Mouse (Mus musculus) olfactory bulb, adult 2 months (tissue): ENCODE measurements around the gene Wasf3.

ENCODE experiments used
- CTCF ChIP-seq: fragments of 200-500 bp; IDR thresholded peaks from 2 replicates; pipeline ENCODE4 v1.5.1; 2012; ENCODE audit warnings: low read depth, mild to moderate bottlenecking, low read length, moderate library complexity; ENCODE audit not compliant: insufficient read depth
- POLR2A ChIP-seq: fragments of 200-500 bp; IDR thresholded peaks from 2 replicates; pipeline ENCODE4 v1.6.1; 2012; ENCODE audit warnings: mild to moderate bottlenecking, low read depth, low read length, moderate library complexity; ENCODE audit not compliant: insufficient read depth

DNA sequence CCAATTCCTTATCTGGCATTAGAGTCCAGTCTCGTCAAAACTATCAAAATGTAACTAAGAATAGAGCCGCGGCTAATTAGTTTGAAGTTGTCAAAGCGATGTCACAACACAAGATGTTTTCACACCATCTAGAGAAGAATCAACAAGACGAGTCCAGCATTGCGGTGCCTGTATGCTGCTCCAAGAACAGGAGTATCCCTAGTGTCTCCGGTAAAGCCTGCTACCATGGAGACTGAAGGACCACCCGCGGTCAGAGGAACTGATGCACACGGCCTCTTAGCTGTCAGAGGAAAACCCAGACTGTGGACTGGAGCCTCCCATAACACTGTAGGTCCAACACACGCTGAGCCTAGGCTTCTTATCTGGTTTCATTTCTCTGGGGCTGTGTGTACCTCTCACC is 11.5 kb upstream of the Wasf3 start:
- TF ChIP-seq CTCF (no peak), POLR2A (no peak)
